Mouse (Mus musculus) B cell, adult 67 days (primary cell): ENCODE results near the gene Acot3. TPM values are rescaled to one million over a fixed set of nuclear protein-coding genes. Genes with fewer than 3 reads are reported as not detected.

Experiments used
- total RNA-seq, 2 experiments: library from RNA; stranded (reverse); gene quantifications; 4 replicates each; pipeline ENCODE4 v1.2.4; 2023

Acot3 gene
- not detected for total RNA-seq

GRCm38 (mm10) chr12:84051937-84052474 lies at the start of gene Acot3:
Acot3 (plus strand) TSS chr12:84052144.

DNA sequence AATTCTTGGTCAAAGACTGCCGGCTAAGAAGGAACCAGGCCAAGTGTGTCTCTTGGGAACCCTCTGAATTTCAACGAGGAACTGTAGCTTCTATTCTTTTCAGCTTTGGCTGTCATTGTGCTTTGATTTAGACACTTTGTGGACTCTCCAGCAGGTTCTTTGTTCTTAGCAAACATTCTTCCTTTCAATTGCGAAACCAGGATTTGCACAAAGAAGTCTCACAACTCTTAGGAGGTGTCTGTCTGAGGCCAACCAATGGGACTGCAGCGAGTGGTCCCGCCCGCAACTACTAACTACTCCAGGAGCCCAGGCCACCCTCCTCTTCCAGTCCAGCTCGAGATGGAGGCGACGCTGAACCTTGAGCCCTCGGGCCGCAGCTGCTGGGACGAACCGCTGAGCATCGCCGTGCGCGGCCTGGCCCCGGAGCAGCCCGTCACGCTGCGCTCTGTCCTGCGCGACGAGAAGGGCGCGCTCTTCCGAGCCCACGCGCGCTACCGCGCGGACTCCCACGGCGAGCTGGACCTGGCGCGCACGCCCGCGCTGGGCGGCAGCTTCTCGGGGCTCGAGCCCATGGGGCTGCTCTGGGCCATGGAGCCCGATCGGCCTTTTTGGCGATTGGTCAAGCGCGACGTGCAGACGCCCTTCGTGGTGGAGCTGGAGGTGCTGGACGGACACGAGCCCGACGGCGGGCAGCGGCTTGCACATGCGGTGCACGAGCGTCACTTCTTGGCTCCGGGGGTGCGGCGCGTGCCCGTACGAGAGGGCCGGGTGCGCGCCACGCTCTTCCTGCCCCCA lies 42.6 kb upstream of the Acot3 start, which contains the start of gene Acot1:
TSS of gene Acot1 (plus strand) at position 320 of the 795 bp plus-strand sequence.

GRCm38 (mm10) chr12:84038241-84038640 lies 13.7 kb upstream of the Acot3 start, which contains the start of gene Acot4:
Acot4 (plus strand) TSS chr12:84038379.

DNA sequence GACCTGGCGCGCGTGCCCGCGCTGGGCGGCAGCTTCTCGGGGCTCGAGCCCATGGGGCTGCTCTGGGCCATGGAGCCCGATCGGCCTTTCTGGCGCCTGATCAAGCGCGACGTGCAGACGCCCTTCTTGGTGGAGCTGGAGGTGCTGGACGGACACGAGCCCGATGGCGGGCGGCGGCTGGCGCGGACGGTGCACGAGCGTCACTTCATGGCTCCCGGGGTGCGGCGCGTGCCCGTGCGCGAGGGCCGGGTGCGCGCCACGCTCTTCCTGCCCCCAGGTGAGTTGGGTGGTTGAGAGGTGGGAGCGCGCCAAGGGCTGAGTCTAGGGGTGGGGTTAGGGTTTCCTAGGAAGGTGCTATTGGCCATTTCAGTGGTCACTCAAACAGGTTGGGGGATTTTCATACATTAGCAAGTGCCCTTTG lies 13.2 kb upstream of the Acot3 start, which contains the start of gene Gm49366:
TSS of gene Gm49366 (plus strand) at position 245 of the 421 bp plus-strand sequence.

GRCm38 (mm10) chr12:84068986-84069385 lies 17.0 kb downstream of the Acot3 start, which contains the start of gene Acot5:
Acot5 (plus strand) TSS chr12:84069325.

GRCm38 (mm10) chr12:84100604-84101492 lies 48.9 kb downstream of the Acot3 start, which contains the start of gene Acot6:
Acot6 (plus strand) TSS chr12:84100654.

Other genes with a start within 250 kb of the Acot3 start
- 10 to 100 TPM; 41.2 to 46.6 TPM for gene Numb, start 130.2 kb upstream of the Acot3 start, total RNA-seq
- 10 to 100 TPM; 15.1 to 17.3 TPM for gene Riox1, start 101.5 kb upstream of the Acot3 start, total RNA-seq
- not detected for gene Heatr4, start 67.3 kb upstream of the Acot3 start, total RNA-seq
- gene Acot2, start 64.3 kb upstream of the Acot3 start, total RNA-seq = 10 to 100 TPM; 27.3 to 28.6 TPM
- gene Acot1, start 42.7 kb upstream of the Acot3 start, total RNA-seq = 1 to 10 TPM; 1.8 to 3.1 TPM
- not detected for gene Acot4, start 13.8 kb upstream of the Acot3 start, total RNA-seq
- gene Gm49366, start 13.2 kb upstream of the Acot3 start, total RNA-seq = not detected
- not detected for gene Acot5, start 17.2 kb downstream of the Acot3 start, total RNA-seq
- 1 to 10 TPM in 1 of 2 experiments, under 1 TPM in 1; 0.95 to 1.1 TPM for gene Acot6, start 48.5 kb downstream of the Acot3 start, total RNA-seq
- 1 to 10 TPM in 1 of 2 experiments, under 1 TPM in 1; 0.46 to 1.5 TPM for gene Dnal1, start 62.2 kb downstream of the Acot3 start, total RNA-seq
- 10 to 100 TPM in 1 of 2 experiments, 1 to 10 TPM in 1; 9.5 to 12.0 TPM for gene Pnma1, start 96.3 kb downstream of the Acot3 start, total RNA-seq
- gene Elmsan1, start 166.7 kb downstream of the Acot3 start, total RNA-seq = 100 to 1,000 TPM; 170 to 178 TPM
- 10 to 100 TPM; 18.9 to 25.4 TPM for gene Ptgr2, start 233.1 kb downstream of the Acot3 start, total RNA-seq